Comparison of ENCODE assay signal across 10 mouse cellular contexts in genomic region chr5:35948225-35948975, GRCm38 (mm10). TPM values are rescaled to one million over a fixed set of nuclear protein-coding genes. Genes with fewer than 3 reads are reported as not detected.
DNase-seq lines count a peak whose midpoint lies in the region; ATAC-seq and TF ChIP-seq lines count a peak whose summit lies in the region.
"Had no signal": no experiment of that assay in that cellular context is flagged by ENCODE, and none has a peak within 500 bp of the region (broad histone marks: within the 10 kb centered on the region; RNA-seq: fewer than 3 reads in every experiment).

No protein-coding gene starts in this region.

- no peak for ATAC-seq in heart, embryonic 12.5 days (ENCODE audit: insufficient number of reproducible peaks, low FRiP score)
- no peak for ATAC-seq in cerebellum, adult (ENCODE audit: insufficient number of reproducible peaks, low FRiP score, low TSS enrichment)
- ATAC-seq: midbrain, embryonic 15.5 days had no signal

- peak overlapping the region in 1 of 2 experiments; percentile 29; a peak in 2 of 4 replicates for H3K4me3 ChIP-seq in ES-E14 (ENCODE audit: insufficient read depth in 1 of 2, low read depth in 1 of 2, low read length in 2 of 2, poor library complexity in 1 of 2, severe bottlenecking in 1 of 2)
- H3K4me3 ChIP-seq in heart, embryonic 12.5 days, result no peak overlapping the region
- H3K4me3 ChIP-seq: midbrain, embryonic 15.5 days had no signal

- no peak overlapping the region for H3K4me2 ChIP-seq in heart, embryonic 12.5 days
- H3K4me2 ChIP-seq: midbrain, embryonic 15.5 days had no signal

- peak overlapping the region; percentile 32; the same call in 1 of the 2 replicates for H3K9ac ChIP-seq in ES-E14 (ENCODE audit: insufficient read depth, low read depth, low read length, poor library complexity, severe bottlenecking)
- 0 out of 2 replicates have a peak overlapping the region, but pooled peaks have one; percentile 15 for H3K9ac ChIP-seq in heart, embryonic 12.5 days
- H3K9ac ChIP-seq: midbrain, embryonic 15.5 days had no signal

- DNase-seq in heart, adult 11 months, result peak; percentile 95
- no peak for DNase-seq in heart, adult 8-10 months (ENCODE audit: low spot score)
- peak; percentile 40 for DNase-seq in ES-E14 (ENCODE audit: low read depth, low spot score)
- peak; percentile 46 to 50 for DNase-seq in kidney, postnatal 36 days
- no peak for DNase-seq in ovary, postnatal 36 days (ENCODE audit: low spot score)
- DNase-seq in ovary, adult 18-20 months (ENCODE audit: low spot score), result no peak

- no peaks in the 10 kb centered on the region for H3K9me3 ChIP-seq in ES-E14 (ENCODE audit: control insufficient read depth, insufficient read depth, low read depth, low read length)
- H3K9me3 ChIP-seq in heart, embryonic 12.5 days (replicated peaks), result no peaks in the 10 kb centered on the region
- H3K9me3 ChIP-seq: midbrain, embryonic 15.5 days had no signal

- 58% methylated on average over 15 of the region's 15 CpGs for WGBS in heart, embryonic 12.5 days

- peaks cover 7 to 22% of the 10 kb centered on the region in 2 experiments; a peak in 2 of 4 replicates for H3K4me1 ChIP-seq in ES-E14 (ENCODE audit: control insufficient read depth in 2 of 2, insufficient read depth in 2 of 2, low read length in 2 of 2, poor library complexity in 1 of 2)
- peaks cover 48% of the 10 kb centered on the region for H3K4me1 ChIP-seq in heart, embryonic 12.5 days (replicated peaks)
- H3K4me1 ChIP-seq: midbrain, embryonic 15.5 days had no signal

- H3K36me3 ChIP-seq in ES-E14 (ENCODE audit: control insufficient read depth, insufficient read depth, low read length, poor library complexity, severe bottlenecking), result no peaks in the 10 kb centered on the region
- H3K36me3 ChIP-seq in heart, embryonic 12.5 days, result peaks cover 85% of the 10 kb centered on the region

- in situ Hi-C loops in ES-E14 (cut with MboI; ENCODE audit: low sequenced_read_pairs in 2 of 2, unreplicated experiment in 2 of 2), result no loop called here

- H3K27me3 ChIP-seq in heart, embryonic 12.5 days (replicated peaks), result no peaks in the 10 kb centered on the region
- H3K27me3 ChIP-seq: CH12.LX; midbrain, embryonic 15.5 days had no signal

- H3K27ac ChIP-seq in ES-E14 (ENCODE audit: insufficient read depth, low read depth, low read length, poor library complexity, severe bottlenecking), result peak overlapping the region; percentile 88
- peak overlapping the region; percentile 52; the same call in 1 of the 2 replicates for H3K27ac ChIP-seq in heart, embryonic 12.5 days (ENCODE audit: poor library complexity, severe bottlenecking)
- H3K27ac ChIP-seq: midbrain, embryonic 15.5 days had no signal

TF ChIP-seq in ES-E14, 5 proteins besides CTCF, POLR2A, EP300 and RAD21:
- TF ChIP-seq ZNF384 (IDR thresholded peaks at IDR 0.05; ENCODE audit: low read depth, low read length), result no peak
- no peak for TF ChIP-seq CHD2 (IDR thresholded peaks at IDR 0.05; ENCODE audit: low read depth, low read length)
- TF ChIP-seq MAFK (IDR thresholded peaks at IDR 0.05; ENCODE audit: insufficient read depth, low read depth, low read length), result 0 out of 2 replicates have a peak, but pooled peaks have one; percentile 10
- no peak for TF ChIP-seq ZC3H11A (IDR thresholded peaks at IDR 0.05; ENCODE audit: borderline replicate concordance, low read depth, low read length)

RNA-seq across cellular contexts. Expression of gene Afap1, which starts 55.3 kb away (rescaled TPM):
- total RNA-seq in heart, adult 8-10 months (2022), result 10 to 100 TPM; 16.3 to 21.5 (median 20.7) TPM
- total RNA-seq in ES-E14 (2012; rRNA removed), result 9.0 and 13.7 TPM in 2 replicates
- polyA plus RNA-seq in heart, embryonic 12.5 days (2016; fragmentation: Nextera tagmentation; extraction: Ambion mirVana), result 30.5 and 33.1 TPM in 2 replicates

Comparison
In these comparisons a context has a peak if more than half of its experiments do, and no peak if none do; other contexts are left out.
1. DNase-seq: peak in heart, adult 11 months (single experiment), ES-E14 (single experiment) and kidney, postnatal 36 days (2 of 2); none in heart, adult 8-10 months (single experiment), ovary, postnatal 36 days (single experiment) and ovary, adult 18-20 months (single experiment).